Mouse (Mus musculus): Measurements from ENCODE around the gene Wdfy3. TPM values are rescaled to one million over a fixed set of nuclear protein-coding genes. Genes with fewer than 3 reads are reported as not detected.
A peak's percentile ranks its signal among the peaks of the same experiment; 100 is the strongest.

Gene Wdfy3
- polyA plus RNA-seq, 1 experiment from 2014 or later, result 17.7 TPM

- Histone ChIP-seq H3K27me3 (ENCODE audit: control insufficient read depth, insufficient read depth, low read length) (no peaks in the 10 kb centered on the region), H3K9ac (replicated peaks; ENCODE audit: low read length) (no peak overlapping the region), H3K4me2 (ENCODE audit: low read depth, low read length) (no peak overlapping the region), H3K36me3 (replicated peaks; ENCODE audit: control insufficient read depth, insufficient read depth, low read depth, low read length) (peaks cover 5% of the 10 kb centered on the region), H3K4me1 (ENCODE audit: control insufficient read depth, insufficient read depth, low read length) (no peaks in the 10 kb centered on the region), H3K4me3 (ENCODE audit: low read depth, low read length) (no peak overlapping the region), H3K27ac (replicated peaks; ENCODE audit: low read depth, low read length) (no peak overlapping the region; the same call in 1 of the 2 replicates), H3K9me3 (replicated peaks; ENCODE audit: control insufficient read depth, low read length) (no peaks in the 10 kb centered on the region)
- DNase-seq (ENCODE audit: low spot score) (no peak), ATAC-seq (replicated peaks; ENCODE audit: insufficient number of reproducible peaks, low FRiP score, low TSS enrichment, low read depth) (no peak)
- 88% methylated on average over 13 of the region's 13 CpGs for WGBS
These were observed 131.7 kb downstream of the Wdfy3 start for GRCm38 (mm10) chr5:101937909-101938596.

- no peaks in the 10 kb centered on the region for H3K9me3 ChIP-seq (replicated peaks; ENCODE audit: control insufficient read depth, low read length)
- no peak overlapping the region for H3K4me2 ChIP-seq (ENCODE audit: low read depth, low read length)
- DNase-seq (ENCODE audit: low spot score), result no peak
- H3K27ac ChIP-seq (replicated peaks; ENCODE audit: low read depth, low read length), result no peak overlapping the region
- peaks cover under 1% of the 10 kb centered on the region for H3K36me3 ChIP-seq (replicated peaks; ENCODE audit: control insufficient read depth, insufficient read depth, low read depth, low read length)
- no peaks in the 10 kb centered on the region for H3K27me3 ChIP-seq (ENCODE audit: control insufficient read depth, insufficient read depth, low read length)
- H3K4me1 ChIP-seq (ENCODE audit: control insufficient read depth, insufficient read depth, low read length), result no peaks in the 10 kb centered on the region
- no peak overlapping the region for H3K9ac ChIP-seq (replicated peaks; ENCODE audit: low read length)
- 93% methylated on average over 21 of the region's 21 CpGs for WGBS
- H3K4me3 ChIP-seq (ENCODE audit: low read depth, low read length), result no peak overlapping the region
- ATAC-seq (replicated peaks; ENCODE audit: insufficient number of reproducible peaks, low FRiP score, low TSS enrichment, low read depth), result no peak
These were observed 132.4 kb downstream of the Wdfy3 start for GRCm38 (mm10) chr5:101937362-101937761.

DNA sequence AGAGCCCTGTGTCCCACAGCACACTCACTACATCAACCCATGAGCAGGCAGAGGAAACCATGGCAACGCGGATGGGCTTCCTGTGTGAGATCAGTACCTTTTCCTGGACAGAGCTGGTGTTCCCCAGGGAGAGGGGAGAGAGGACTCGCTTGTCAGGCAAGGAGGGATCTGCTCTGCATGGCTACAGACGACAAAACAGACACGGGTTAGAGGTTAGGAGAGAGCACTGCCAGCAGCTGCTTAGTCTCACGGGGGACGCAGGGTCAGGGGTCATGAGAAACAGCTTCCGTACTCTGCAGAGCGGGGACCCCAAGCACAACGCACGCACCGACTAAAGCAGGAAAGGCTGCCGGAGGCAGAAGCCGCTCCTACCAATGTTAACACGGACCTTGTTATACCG, 133.8 kb downstream of the Wdfy3 start:
- Histone ChIP-seq H3K4me2 (ENCODE audit: low read depth, low read length) (no peak overlapping the region), H3K9me3 (replicated peaks; ENCODE audit: control insufficient read depth, low read length) (no peaks in the 10 kb centered on the region), H3K27me3 (ENCODE audit: control insufficient read depth, insufficient read depth, low read length) (no peaks in the 10 kb centered on the region), H3K27ac (replicated peaks; ENCODE audit: low read depth, low read length) (no peak overlapping the region), H3K36me3 (replicated peaks; ENCODE audit: control insufficient read depth, insufficient read depth, low read depth, low read length) (no peaks in the 10 kb centered on the region; the same call in none of the 2 replicates), H3K4me1 (ENCODE audit: control insufficient read depth, insufficient read depth, low read length) (no peaks in the 10 kb centered on the region), H3K9ac (replicated peaks; ENCODE audit: low read length) (no peak overlapping the region), H3K4me3 (ENCODE audit: low read depth, low read length) (no peak overlapping the region)
- DNase-seq (ENCODE audit: low spot score) (peak; percentile 20), ATAC-seq (replicated peaks; ENCODE audit: insufficient number of reproducible peaks, low FRiP score, low TSS enrichment, low read depth) (peak; percentile 81)
- WGBS, result 44% methylated on average over 16 of the region's 16 CpGs

DNA sequence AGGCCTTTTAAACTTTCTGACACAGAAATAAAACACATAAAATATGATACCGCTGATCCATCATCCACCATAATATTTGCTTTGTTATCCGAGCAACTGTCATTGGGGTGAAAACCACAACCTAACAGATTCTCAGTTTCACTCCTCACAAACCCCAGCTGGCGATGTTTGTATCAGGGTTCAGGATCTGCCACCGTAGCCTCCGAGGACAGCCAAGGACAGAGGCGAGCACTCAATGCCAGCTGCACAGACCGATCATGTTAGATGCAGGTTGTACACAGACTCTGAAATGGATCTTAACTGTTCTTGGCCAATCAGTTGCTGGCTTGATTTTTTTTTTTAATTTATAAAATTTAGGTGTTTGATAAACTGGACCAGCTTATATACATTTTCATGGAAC, 135.1 kb downstream of the Wdfy3 start:
- Histone ChIP-seq H3K9ac (replicated peaks; ENCODE audit: low read length) (no peak overlapping the region), H3K27me3 (ENCODE audit: control insufficient read depth, insufficient read depth, low read length) (no peaks in the 10 kb centered on the region), H3K36me3 (replicated peaks; ENCODE audit: control insufficient read depth, insufficient read depth, low read depth, low read length) (no peaks in the 10 kb centered on the region; the same call in none of the 2 replicates), H3K4me2 (ENCODE audit: low read depth, low read length) (no peak overlapping the region), H3K27ac (replicated peaks; ENCODE audit: low read depth, low read length) (no peak overlapping the region), H3K4me1 (ENCODE audit: control insufficient read depth, insufficient read depth, low read length) (no peaks in the 10 kb centered on the region), H3K9me3 (replicated peaks; ENCODE audit: control insufficient read depth, low read length) (no peaks in the 10 kb centered on the region), H3K4me3 (ENCODE audit: low read depth, low read length) (no peak overlapping the region)
- ATAC-seq (replicated peaks; ENCODE audit: insufficient number of reproducible peaks, low FRiP score, low TSS enrichment, low read depth) (no peak), DNase-seq (ENCODE audit: low spot score) (no peak)
- 79% methylated on average over 7 of the region's 7 CpGs for WGBS

- no peak overlapping the region for H3K4me3 ChIP-seq (ENCODE audit: low read depth, low read length)
- no peaks in the 10 kb centered on the region; the same call in none of the 2 replicates for H3K36me3 ChIP-seq (replicated peaks; ENCODE audit: control insufficient read depth, insufficient read depth, low read depth, low read length)
- no peak overlapping the region; the same call in 1 of the 2 replicates for H3K9ac ChIP-seq (replicated peaks; ENCODE audit: low read length)
- H3K9me3 ChIP-seq (replicated peaks; ENCODE audit: control insufficient read depth, low read length), result no peaks in the 10 kb centered on the region
- no peaks in the 10 kb centered on the region for H3K4me1 ChIP-seq (ENCODE audit: control insufficient read depth, insufficient read depth, low read length)
- no peak overlapping the region for H3K4me2 ChIP-seq (ENCODE audit: low read depth, low read length)
- no peak overlapping the region for H3K27ac ChIP-seq (replicated peaks; ENCODE audit: low read depth, low read length)
- DNase-seq (ENCODE audit: low spot score) (no peak), ATAC-seq (replicated peaks; ENCODE audit: insufficient number of reproducible peaks, low FRiP score, low TSS enrichment, low read depth) (no peak)
- WGBS, result 84% methylated on average over 15 of the region's 15 CpGs
- H3K27me3 ChIP-seq (ENCODE audit: control insufficient read depth, insufficient read depth, low read length), result no peaks in the 10 kb centered on the region
These were observed 136.5 kb downstream of the Wdfy3 start for GRCm38 (mm10) chr5:101932971-101933810.

DNA sequence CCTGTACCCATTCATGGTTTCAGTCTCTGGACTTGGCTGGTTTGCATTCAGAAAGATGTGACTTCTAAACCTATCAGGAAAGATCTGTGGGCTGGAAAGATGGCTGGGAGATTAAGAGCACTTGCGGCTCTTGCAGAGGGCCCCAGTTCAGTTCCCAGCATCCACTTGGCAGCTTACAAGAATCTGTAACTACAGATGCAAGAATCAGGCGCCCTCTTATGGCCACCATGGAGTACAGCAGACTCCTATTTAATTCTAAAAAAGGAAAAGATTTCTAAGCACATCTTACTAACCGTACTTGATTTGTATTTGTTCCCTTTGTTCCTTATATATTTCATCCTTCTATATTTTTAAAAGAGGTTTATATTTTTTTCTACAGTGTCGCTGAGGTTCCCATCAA, 137.7 kb downstream of the Wdfy3 start:
- DNase-seq (ENCODE audit: low spot score), result peak; percentile 17
- no peak for ATAC-seq (replicated peaks; ENCODE audit: insufficient number of reproducible peaks, low FRiP score, low TSS enrichment, low read depth)
- no peaks in the 10 kb centered on the region for H3K9me3 ChIP-seq (replicated peaks; ENCODE audit: control insufficient read depth, low read length)
- no peak overlapping the region for H3K27ac ChIP-seq (replicated peaks; ENCODE audit: low read depth, low read length)
- no peaks in the 10 kb centered on the region for H3K4me1 ChIP-seq (ENCODE audit: control insufficient read depth, insufficient read depth, low read length)
- H3K9ac ChIP-seq (replicated peaks; ENCODE audit: low read length), result no peak overlapping the region
- H3K27me3 ChIP-seq (ENCODE audit: control insufficient read depth, insufficient read depth, low read length), result no peaks in the 10 kb centered on the region
- 60% methylated on average over 4 of the region's 4 CpGs for WGBS
- no peak overlapping the region for H3K4me3 ChIP-seq (ENCODE audit: low read depth, low read length)
- no peak overlapping the region for H3K4me2 ChIP-seq (ENCODE audit: low read depth, low read length)
- H3K36me3 ChIP-seq (replicated peaks; ENCODE audit: control insufficient read depth, insufficient read depth, low read depth, low read length), result no peaks in the 10 kb centered on the region; the same call in none of the 2 replicates

- WGBS, result 90% methylated on average over 8 of the region's 8 CpGs
These were observed 143.4 kb downstream of the Wdfy3 start for GRCm38 (mm10) chr5:101926311-101926710.

GRCm38 (mm10) chr5:101923710-101924109, 146.0 kb downstream of the Wdfy3 start:
- H3K4me3 ChIP-seq (ENCODE audit: low read depth, low read length), result no peak overlapping the region
- ATAC-seq (replicated peaks; ENCODE audit: insufficient number of reproducible peaks, low FRiP score, low TSS enrichment, low read depth) (no peak), DNase-seq (ENCODE audit: low spot score) (no peak)
- WGBS, result 74% methylated on average over 11 of the region's 11 CpGs
- no peaks in the 10 kb centered on the region for H3K27me3 ChIP-seq (ENCODE audit: control insufficient read depth, insufficient read depth, low read length)
- no peak overlapping the region for H3K27ac ChIP-seq (replicated peaks; ENCODE audit: low read depth, low read length)
- H3K9ac ChIP-seq (replicated peaks; ENCODE audit: low read length), result no peak overlapping the region
- H3K36me3 ChIP-seq (replicated peaks; ENCODE audit: control insufficient read depth, insufficient read depth, low read depth, low read length), result peaks cover 5% of the 10 kb centered on the region
- no peak overlapping the region for H3K4me2 ChIP-seq (ENCODE audit: low read depth, low read length)
- no peaks in the 10 kb centered on the region for H3K4me1 ChIP-seq (ENCODE audit: control insufficient read depth, insufficient read depth, low read length)
- H3K9me3 ChIP-seq (replicated peaks; ENCODE audit: control insufficient read depth, low read length), result no peaks in the 10 kb centered on the region

More at GRCm38 (mm10) chr5:101926311-101926710, 143.4 kb downstream of the Wdfy3 start:
- Histone ChIP-seq H3K4me3 (ENCODE audit: low read depth, low read length) (no peak overlapping the region), H3K4me2 (ENCODE audit: low read depth, low read length) (no peak overlapping the region), H3K9me3 (replicated peaks; ENCODE audit: control insufficient read depth, low read length) (no peaks in the 10 kb centered on the region), H3K9ac (replicated peaks; ENCODE audit: low read length) (no peak overlapping the region), H3K27me3 (ENCODE audit: control insufficient read depth, insufficient read depth, low read length) (no peaks in the 10 kb centered on the region), H3K27ac (replicated peaks; ENCODE audit: low read depth, low read length) (no peak overlapping the region), H3K36me3 (replicated peaks; ENCODE audit: control insufficient read depth, insufficient read depth, low read depth, low read length) (peaks cover 2% of the 10 kb centered on the region), H3K4me1 (ENCODE audit: control insufficient read depth, insufficient read depth, low read length) (no peaks in the 10 kb centered on the region)
- ATAC-seq (replicated peaks; ENCODE audit: insufficient number of reproducible peaks, low FRiP score, low TSS enrichment, low read depth), result no peak
- no peak for DNase-seq (ENCODE audit: low spot score)
